Mouse (Mus musculus) heart, adult 18-20 months (tissue): ENCODE results near the gene Reep3. TPM values are rescaled to one million over a fixed set of nuclear protein-coding genes. Genes with fewer than 3 reads are reported as not detected.

Experiments
- DNase-seq, 2 experiments: peaks; one replicate each; pipeline ENCODE4 v3.0.0; 2021 to 2022; ENCODE audit warnings: mixed read lengths in 1 of 2
- total RNA-seq, 2 experiments: library from RNA; stranded (reverse); gene quantifications; 2 replicates each; pipeline ENCODE4 v1.2.3; 2021

Gene Reep3
- total RNA-seq, 2 experiments from 2014 or later = 16.0 to 19.6 TPM

DNA sequence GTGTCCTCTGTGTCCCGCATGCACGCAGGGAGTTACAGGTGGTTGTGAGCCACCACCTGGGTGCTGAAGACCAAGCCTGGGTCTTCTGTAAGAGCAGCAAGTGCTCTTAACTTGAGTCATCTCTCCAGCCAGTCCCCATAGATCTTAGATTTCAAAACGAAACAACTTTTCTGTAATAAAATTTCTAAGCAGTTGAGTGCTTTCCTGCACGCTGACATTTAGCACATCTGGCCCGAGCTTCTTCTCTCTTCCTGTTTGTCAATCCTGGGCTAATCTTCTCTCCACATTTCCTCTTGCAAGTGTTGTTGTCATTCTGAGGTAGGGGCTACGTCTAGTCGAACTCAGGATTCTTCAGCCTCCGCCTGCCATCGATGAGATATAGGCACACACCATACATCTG is 44.3 kb downstream of the Reep3 start:
- no peak for DNase-seq

- peak in 1 of 2 experiments; percentile 33 for DNase-seq
Measured at GRCm38 (mm10) chr10:67051466-67051865, 45.3 kb downstream of the Reep3 start.

- peak in 1 of 2 experiments; percentile 25 for DNase-seq
Measured at GRCm38 (mm10) chr10:67050766-67051165, 46.0 kb downstream of the Reep3 start.

DNA sequence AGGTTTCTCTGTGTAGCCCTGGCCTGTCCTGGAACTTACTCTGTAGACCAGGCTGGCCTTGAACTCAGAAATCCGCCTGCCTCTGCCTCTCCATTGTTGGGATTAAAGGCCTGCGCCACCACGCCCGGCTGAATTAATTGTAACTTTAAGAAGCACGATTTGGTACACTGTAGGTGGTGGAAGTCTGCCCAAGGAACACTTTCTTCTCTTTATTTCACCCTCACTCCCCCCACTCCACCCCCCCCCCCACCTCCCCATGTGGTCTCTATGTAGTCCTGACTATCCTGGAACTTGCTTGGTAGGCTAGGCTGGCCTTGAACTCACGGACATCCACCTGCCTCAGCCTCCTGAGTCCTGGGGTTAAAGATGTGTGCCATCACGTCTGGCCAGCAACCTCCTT is 47.1 kb downstream of the Reep3 start:
- DNase-seq = no peak

DNA sequence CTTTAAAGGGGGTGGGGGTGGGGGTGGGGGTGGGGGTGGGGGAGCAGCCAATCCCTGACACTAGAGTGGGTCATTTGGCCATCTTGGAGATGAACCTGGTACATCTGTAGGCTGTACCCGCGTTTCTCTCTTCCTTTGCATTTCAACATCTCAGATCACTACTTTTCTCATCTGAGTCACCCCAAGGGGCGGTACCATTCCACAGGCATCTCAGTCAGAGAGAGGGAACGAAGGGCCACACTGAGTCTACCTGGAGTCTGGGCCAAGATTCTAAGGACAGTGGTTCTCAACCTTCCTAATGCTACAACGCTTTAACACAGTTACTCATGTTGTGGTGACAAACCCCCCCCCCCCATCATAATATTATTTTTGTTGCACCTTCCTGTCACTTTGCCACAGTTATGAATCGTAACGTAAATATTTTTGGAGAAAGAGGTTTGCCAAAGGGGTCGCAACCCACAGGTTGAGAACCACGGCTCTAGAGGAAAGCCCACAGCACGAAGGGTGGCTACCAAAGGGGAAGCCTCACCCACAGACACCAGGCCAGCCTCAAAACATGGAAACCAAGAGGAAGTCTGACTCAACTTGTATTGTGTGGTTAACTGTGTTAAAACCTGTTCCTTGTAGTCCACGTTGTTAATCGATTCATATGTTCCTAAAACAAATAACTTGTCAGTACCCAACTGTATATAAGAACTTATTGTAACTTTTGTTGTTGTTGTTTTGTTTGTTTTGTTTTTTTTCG is 47.7 kb downstream of the Reep3 start:
- DNase-seq = no peak

GRCm38 (mm10) chr10:67047712-67048645 is 48.8 kb downstream of the Reep3 start:
- DNase-seq = peak; percentile 36 to 56

GRCm38 (mm10) chr10:67045192-67045899 is 51.4 kb downstream of the Reep3 start:
- no peak for DNase-seq

DNA sequence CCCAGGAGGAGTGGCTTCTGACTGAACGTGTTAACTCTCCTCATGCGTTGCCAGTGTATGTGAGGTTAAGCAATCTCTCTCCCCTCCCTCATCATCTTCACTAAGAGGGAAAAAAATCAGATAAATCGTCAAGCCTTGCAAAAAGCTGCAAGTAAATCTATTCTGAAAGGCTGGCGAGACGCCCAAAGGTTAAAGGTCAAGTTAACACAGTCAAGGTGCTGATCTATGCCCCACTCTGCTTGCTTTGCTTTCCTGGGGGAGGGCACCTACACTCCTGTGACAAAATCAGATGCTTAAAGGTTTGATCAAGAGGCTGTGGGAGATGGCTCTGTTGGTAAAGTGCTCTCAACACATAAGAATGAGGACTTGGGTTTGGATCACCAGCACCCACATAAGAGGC is 52.4 kb downstream of the Reep3 start:
- no peak for DNase-seq

DNA sequence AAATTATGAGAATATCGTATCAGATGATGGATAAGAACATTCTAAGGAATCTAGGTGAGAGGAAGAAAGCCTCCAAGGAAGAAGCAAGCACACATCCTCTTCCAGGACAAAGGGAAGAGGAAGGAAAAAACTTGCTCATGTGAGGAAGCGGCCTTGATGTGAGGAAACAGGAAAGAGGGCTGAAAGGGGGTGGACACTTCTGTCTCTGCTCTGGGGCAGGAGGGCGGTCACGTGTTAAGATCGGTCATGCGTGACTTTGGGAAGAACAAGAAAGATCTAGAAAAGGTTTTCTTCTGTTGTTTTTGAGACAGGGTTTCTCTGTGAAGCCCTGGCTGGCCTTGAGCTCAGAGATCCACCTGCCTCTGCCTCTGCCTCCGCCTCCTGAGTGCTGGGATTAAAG is 53.5 kb downstream of the Reep3 start:
- DNase-seq = peak in 1 of 2 experiments; percentile 41

- DNase-seq = no peak
Measured at GRCm38 (mm10) chr10:67040410-67040809, 56.3 kb downstream of the Reep3 start.

GRCm38 (mm10) chr10:67039001-67039400 is 57.7 kb downstream of the Reep3 start:
- DNase-seq = no peak

DNA sequence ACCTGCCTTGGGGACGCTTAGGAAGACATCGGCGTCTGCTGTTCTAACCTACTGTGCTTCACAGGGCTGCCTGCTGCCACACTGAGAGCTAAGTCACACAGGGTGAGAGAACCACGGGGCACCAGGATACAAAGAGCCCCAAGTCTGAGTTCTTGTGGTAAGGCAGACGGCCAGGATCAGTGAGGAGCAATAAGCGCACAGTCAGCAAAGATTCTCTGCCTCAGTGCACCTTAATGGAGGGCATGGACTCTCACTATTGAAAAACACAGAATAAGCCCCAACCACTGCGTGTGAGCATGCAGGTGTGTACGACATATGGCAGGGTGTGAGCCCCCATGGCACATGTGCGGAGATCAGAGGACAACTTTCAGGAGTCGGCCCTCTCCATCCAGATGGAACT is 60.2 kb downstream of the Reep3 start:
- no peak for DNase-seq

- DNase-seq = no peak
Measured at GRCm38 (mm10) chr10:67036141-67036540, 60.6 kb downstream of the Reep3 start.

- DNase-seq = no peak
Measured at GRCm38 (mm10) chr10:67031186-67031585, 65.6 kb downstream of the Reep3 start.

DNA sequence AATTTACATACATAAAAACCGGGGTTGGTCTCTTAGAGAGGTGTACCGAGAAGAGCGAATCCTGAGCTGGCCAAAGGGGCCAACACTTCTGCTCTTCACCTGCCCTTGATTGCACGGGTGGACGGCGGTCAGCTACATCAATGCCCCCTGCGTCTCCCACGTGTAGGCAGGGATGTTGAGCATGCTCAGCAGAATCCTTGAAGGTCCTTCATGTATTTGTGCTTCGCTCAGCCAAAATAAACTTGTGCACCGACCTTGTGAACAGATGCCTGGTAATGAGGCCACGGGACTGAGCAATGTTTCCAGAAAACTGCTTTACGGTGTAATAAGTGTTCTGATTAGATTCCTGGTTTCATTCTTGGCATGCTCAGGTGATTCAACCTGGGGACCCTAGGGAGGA is 67.4 kb downstream of the Reep3 start:
- DNase-seq = no peak

- no peak for DNase-seq
Measured at GRCm38 (mm10) chr10:67026375-67026774, 70.4 kb downstream of the Reep3 start.

- DNase-seq = peak; percentile 89 to 90
Measured at GRCm38 (mm10) chr10:67025573-67026236, 71.0 kb downstream of the Reep3 start.

DNA sequence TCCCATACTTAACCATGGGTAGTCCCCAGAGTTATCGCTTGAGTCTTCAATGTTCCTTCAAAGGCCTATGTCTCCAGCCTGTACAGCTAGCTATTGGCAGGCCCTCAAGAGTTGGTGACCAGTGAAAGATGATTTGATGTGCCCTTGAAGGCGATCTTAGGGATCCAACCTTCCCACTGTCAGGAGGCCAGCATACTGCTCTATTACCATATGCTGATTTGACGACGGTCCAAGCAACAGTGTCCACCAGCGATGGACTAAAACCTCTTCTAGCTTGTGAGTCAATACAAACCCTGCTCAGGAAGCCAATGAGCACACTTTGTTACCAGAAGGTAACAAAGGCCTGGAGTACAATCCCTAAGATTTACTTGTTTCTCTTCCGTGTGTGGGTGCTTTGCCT is 72.4 kb downstream of the Reep3 start:
- DNase-seq = no peak

GRCm38 (mm10) chr10:67023092-67023491 is 73.7 kb downstream of the Reep3 start:
- DNase-seq = no peak

DNA sequence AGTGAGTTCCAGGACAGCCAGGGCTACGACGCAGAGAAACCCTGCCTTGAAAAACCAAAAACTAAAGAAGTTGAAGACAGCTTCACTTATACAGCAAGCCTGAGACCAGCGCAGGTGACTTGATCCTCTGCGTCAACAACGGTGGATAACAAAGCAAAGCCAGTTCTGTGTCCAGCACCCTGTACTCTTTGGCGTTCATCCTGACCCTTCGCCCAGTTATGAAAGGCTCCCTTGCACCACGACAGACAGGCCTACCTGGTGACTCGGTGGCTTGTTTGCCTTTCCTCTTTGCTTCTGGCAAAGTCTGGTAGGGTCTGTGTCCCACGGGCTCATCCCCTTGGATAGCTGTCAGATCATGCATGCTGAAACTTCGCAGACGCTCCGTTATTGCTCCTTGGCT is 75.3 kb downstream of the Reep3 start:
- DNase-seq = no peak

DNA sequence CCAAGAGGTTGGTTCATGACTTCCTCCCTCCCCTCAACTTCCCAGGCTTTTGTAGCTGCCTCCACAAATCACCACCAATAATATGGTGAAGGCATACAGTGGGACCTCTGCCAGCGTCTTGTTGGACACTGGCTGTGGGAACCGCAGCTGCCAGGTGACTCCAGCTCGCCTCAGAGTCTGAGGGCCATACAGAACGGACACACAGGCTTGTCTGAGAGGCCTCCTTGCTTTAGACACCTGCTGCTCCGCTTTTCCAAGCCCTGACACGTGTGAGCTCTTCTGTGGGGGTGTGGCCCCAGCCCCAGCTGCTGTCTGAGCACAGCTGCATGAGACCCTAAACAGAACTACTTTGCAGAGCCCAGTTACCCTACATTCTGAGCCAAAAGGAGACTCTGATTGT is 77.9 kb downstream of the Reep3 start:
- DNase-seq = no peak

GRCm38 (mm10) chr10:67017891-67018290 is 78.9 kb downstream of the Reep3 start:
- no peak for DNase-seq
